Mouse (Mus musculus): ENCODE measurements around the gene Tmem150c. TPM values are rescaled to one million over a fixed set of nuclear protein-coding genes. Genes with fewer than 3 reads are reported as not detected.
A peak's percentile ranks its signal among the peaks of the same experiment; 100 is the strongest.

The Tmem150c gene
- polyA plus RNA-seq, 1 experiment: not detected

DNA sequence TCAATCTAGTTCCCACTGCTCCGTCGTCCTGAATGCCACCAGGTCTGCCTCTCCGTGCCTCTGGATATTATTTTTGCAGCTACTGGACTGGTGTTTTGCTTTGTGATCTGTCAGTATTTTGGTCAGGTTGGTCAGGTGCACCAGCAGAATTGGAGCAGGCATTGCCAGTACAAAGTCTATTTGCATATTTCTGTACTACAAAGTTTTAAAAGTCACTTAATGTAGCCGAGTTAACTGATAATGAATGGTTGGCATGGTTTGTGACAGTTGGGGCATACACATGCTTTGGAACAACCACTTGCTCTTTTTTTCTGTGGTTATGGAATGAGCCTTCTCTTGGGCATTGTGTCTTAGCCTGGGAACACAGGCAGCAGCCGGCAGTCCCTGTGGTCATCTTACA is 115.0 kb downstream of the Tmem150c start:
- H3K4me3 ChIP-seq (ENCODE audit: insufficient read depth, low read length): no peak overlapping the region
- TF ChIP-seq POLR2A (IDR thresholded peaks at IDR 0.05; ENCODE audit: borderline replicate concordance, low read depth, low read length): no peak
- TF ChIP-seq CTCF (IDR thresholded peaks at IDR 0.05; ENCODE audit: low read depth, low read length): no peak
- H3K27ac ChIP-seq (ENCODE audit: insufficient read depth, low read depth, low read length): no peak overlapping the region
- H3K4me1 ChIP-seq (ENCODE audit: control insufficient read depth, insufficient read depth, low read length): peaks cover 15% of the 10 kb centered on the region

DNA sequence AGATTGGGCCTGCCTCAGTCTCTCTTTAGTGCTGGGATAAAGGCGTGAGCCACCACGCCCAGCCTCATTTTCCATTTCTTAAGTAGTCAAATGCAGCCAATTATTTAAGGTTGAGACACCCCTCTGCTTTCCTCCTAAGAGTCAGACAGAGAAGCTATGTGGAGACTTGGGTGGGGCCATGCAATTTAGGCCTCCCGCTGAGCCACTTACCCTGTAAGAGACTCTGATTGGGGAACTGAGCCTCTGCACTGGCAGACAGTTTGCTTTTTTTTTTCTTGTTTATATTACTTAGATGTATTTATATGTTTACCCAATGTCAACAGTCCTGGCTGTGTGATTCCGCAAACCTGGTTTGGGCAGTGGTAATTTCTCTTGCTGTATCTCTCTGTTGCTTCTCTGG is 115.6 kb downstream of the Tmem150c start:
- Histone ChIP-seq H3K4me1 (ENCODE audit: control insufficient read depth, insufficient read depth, low read length) (peaks cover 15% of the 10 kb centered on the region), H3K27ac (ENCODE audit: insufficient read depth, low read depth, low read length) (no peak overlapping the region), H3K4me3 (ENCODE audit: insufficient read depth, low read length) (no peak overlapping the region)
- no peak for TF ChIP-seq POLR2A (IDR thresholded peaks at IDR 0.05; ENCODE audit: borderline replicate concordance, low read depth, low read length)
- no peak for TF ChIP-seq CTCF (IDR thresholded peaks at IDR 0.05; ENCODE audit: low read depth, low read length)

DNA sequence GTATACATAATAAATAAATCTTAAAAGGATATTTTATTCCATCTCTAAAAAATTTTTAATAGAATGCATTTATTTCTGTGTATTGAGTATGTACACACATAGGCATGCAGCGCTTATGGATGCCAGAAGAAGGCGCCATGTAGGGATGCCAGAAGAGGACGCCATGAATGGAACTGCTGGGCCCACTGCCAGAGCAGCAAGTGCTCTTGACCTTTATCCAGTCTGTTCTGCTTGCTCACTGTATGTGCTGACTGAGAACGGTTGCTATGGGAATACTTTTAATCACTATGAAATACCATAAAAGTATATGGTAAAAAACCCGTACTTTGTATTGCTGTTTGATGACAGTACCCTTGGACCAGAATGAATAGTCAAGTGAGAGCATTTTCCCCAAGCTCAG is 116.2 kb downstream of the Tmem150c start:
- no peak overlapping the region for H3K27ac ChIP-seq (ENCODE audit: insufficient read depth, low read depth, low read length)
- H3K4me3 ChIP-seq (ENCODE audit: insufficient read depth, low read length): no peak overlapping the region
- TF ChIP-seq POLR2A (IDR thresholded peaks at IDR 0.05; ENCODE audit: borderline replicate concordance, low read depth, low read length) (no peak), CTCF (IDR thresholded peaks at IDR 0.05; ENCODE audit: low read depth, low read length) (no peak)
- peaks cover 15% of the 10 kb centered on the region for H3K4me1 ChIP-seq (ENCODE audit: control insufficient read depth, insufficient read depth, low read length)

DNA sequence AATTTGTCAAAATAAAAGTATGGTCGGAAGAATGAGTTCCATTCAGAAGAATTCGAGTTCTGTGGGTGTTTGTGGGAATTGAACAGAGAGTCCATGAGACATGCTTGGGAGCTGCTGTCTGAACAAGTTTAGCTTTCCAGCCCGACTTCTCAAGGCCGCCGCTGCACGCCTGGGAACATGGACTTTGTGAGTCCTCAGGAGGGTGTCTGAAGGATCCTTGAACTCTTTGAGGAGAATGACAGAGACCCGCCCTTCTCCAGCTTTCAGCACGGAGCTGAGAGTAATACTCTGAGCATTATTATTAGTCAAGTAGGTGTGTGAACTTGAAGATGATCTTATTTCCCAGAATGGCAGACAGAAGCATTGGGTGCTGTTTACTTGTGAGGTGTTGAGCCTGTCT is 117.1 kb downstream of the Tmem150c start:
- no peak overlapping the region for H3K27ac ChIP-seq (ENCODE audit: insufficient read depth, low read depth, low read length)
- no peak overlapping the region for H3K4me3 ChIP-seq (ENCODE audit: insufficient read depth, low read length)
- TF ChIP-seq POLR2A (IDR thresholded peaks at IDR 0.05; ENCODE audit: borderline replicate concordance, low read depth, low read length) (no peak), CTCF (IDR thresholded peaks at IDR 0.05; ENCODE audit: low read depth, low read length) (no peak)
- H3K4me1 ChIP-seq (ENCODE audit: control insufficient read depth, insufficient read depth, low read length): peaks cover 14% of the 10 kb centered on the region

DNA sequence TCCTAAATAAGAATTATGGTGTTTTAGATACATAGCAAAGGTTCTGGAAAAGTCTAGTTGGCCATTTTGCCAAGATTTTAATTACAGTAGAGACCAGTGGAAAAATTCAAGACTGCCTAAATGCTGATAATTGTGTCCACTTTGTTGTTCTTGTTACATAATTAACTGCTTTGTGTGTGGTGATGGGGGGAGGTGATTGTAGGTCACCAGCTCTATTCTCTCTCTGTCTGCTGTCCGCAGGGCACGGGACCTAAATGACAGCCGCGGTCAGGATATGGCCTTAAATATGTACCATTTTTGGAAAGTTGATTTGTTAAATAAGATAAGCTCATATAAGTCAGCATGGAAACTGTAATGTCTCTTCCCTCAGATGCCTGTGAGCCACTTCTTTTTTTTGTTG is 118.3 kb downstream of the Tmem150c start:
- no peak for TF ChIP-seq CTCF (IDR thresholded peaks at IDR 0.05; ENCODE audit: low read depth, low read length)
- TF ChIP-seq POLR2A (IDR thresholded peaks at IDR 0.05; ENCODE audit: borderline replicate concordance, low read depth, low read length): no peak
- H3K4me1 ChIP-seq (ENCODE audit: control insufficient read depth, insufficient read depth, low read length): peaks cover 14% of the 10 kb centered on the region
- no peak overlapping the region for H3K4me3 ChIP-seq (ENCODE audit: insufficient read depth, low read length)
- no peak overlapping the region for H3K27ac ChIP-seq (ENCODE audit: insufficient read depth, low read depth, low read length)

DNA sequence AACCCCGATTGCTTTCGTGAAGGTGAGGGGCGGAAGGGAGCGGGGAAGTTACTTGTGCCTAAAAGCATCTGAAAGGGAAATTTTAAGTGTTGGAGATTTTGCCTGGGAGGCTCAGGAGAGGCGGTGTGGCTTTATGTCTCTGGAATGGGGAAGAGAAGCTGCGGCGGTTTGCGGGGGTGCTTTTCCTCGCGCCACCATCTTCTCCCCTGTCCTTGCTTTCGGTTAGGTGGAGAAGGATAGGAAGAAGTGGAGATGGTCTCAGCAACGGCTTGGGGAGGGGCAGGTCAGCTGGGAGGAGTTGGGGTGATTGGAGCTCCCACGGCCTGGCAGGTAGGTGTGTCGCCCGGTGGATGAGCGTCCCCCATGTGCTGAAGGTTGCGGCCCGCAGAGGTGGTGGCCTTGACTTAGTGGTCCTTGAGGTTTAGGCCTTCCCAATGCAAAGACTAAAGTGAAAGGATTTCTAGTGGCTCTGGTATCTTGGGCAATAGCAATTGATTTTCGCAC is 119.3 kb downstream of the Tmem150c start:
- Histone ChIP-seq H3K4me1 (ENCODE audit: control insufficient read depth, insufficient read depth, low read length) (peaks cover 14% of the 10 kb centered on the region), H3K27ac (ENCODE audit: insufficient read depth, low read depth, low read length) (peak overlapping the region; percentile 68), H3K4me3 (ENCODE audit: insufficient read depth, low read length) (peak overlapping the region; percentile 99)
- no peak for TF ChIP-seq POLR2A (IDR thresholded peaks at IDR 0.05; ENCODE audit: borderline replicate concordance, low read depth, low read length)
- TF ChIP-seq CTCF (IDR thresholded peaks at IDR 0.05; ENCODE audit: low read depth, low read length): no peak

DNA sequence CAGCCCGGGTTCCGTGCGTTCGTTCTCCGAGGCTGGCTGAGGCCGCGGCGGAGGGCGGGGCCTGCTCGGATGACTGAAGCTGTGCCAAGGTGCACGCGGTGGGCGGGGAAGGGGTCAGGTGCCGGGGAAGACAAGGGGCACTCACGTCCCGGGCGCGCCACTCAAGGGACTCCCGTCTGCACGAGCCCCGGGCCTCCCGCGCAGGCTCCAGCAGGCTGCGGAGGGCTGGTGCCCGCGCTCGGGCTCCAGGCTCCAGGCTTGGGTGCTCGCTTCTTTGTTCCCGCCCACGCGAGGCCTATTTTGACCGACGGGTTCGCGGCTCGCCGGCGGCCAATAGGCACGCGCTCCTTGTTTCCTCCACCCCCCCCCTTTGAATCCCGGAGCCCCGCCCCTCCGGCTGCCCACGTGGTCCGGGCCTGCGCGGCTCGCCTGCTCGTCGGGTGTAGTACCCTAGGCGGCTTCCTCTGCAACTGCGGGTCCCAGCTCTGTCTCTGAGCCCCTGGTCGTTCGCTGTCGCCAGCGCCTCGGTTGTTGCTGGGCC is 119.9 kb downstream of the Tmem150c start, which contains the start of the genes Hnrnpdl and Enoph1:
Gene Hnrnpdl, minus strand, starts transcription at position 63 of the 541 bp plus-strand sequence.
Gene Enoph1, plus strand, starts transcription at position 384 of the 541 bp plus-strand sequence.
- Histone ChIP-seq H3K27ac (ENCODE audit: insufficient read depth, low read depth, low read length) (peak within 1 kb of the TSS; percentile 89), H3K4me3 (ENCODE audit: insufficient read depth, low read length) (peak within 1 kb of the TSS; percentile 99), H3K4me1 (ENCODE audit: control insufficient read depth, insufficient read depth, low read length) (peaks cover 16% of the 10 kb centered on the region)
- no peak for TF ChIP-seq POLR2A (IDR thresholded peaks at IDR 0.05; ENCODE audit: borderline replicate concordance, low read depth, low read length)
- no peak for TF ChIP-seq CTCF (IDR thresholded peaks at IDR 0.05; ENCODE audit: low read depth, low read length)

DNA sequence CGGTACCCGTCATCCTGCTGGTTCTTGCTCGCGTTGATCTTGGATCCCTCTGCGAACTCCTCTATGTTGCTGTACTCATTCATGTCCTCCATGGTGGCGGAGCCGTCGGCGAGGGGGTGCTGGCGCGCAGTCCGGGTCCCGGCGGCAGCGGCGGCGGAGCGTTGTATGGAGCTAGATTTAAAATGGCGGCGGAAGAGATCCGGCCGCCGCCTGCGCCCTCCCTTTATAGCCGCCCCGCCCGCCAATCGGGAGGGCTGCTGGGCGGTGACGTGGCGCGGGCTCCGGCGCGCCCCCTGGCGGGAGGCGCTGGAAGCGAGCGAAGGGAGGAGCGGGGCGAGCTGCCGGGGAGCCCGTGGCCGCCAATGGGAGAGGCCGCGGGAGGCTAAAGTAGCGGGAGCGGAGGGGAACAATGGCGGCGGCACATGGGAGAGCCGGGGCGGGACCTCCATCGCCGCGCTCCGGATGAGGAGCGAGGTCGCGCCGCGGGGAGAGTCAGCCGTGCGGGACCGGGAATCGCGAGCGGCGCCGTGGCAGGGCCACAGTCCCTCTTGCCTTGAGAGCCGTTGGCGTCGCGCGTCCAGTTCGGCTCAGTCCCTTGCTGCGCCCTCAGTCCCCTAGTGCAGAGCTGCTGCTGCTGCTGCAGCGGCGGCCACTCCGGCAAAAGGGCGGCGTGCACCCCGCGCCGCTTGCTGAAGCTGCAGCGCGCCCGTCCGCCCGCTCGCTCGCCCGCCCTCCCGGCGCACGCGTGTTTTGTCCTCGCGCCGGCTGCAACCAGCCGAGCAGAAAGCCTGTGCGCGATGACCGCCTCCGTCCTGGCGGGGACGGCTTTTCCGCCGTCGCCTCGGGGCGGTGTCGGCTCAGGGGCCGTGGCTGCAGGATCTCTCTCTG is 120.7 kb downstream of the Tmem150c start:
- peak overlapping the region; percentile 89 for H3K27ac ChIP-seq (ENCODE audit: insufficient read depth, low read depth, low read length)
- TF ChIP-seq POLR2A (IDR thresholded peaks at IDR 0.05; ENCODE audit: borderline replicate concordance, low read depth, low read length) (peak; percentile 41; the same call in 1 of the 2 replicates), CTCF (IDR thresholded peaks at IDR 0.05; ENCODE audit: low read depth, low read length) (no peak)
- H3K4me1 ChIP-seq (ENCODE audit: control insufficient read depth, insufficient read depth, low read length): peaks cover 15% of the 10 kb centered on the region
- peak overlapping the region; percentile 99 for H3K4me3 ChIP-seq (ENCODE audit: insufficient read depth, low read length)

DNA sequence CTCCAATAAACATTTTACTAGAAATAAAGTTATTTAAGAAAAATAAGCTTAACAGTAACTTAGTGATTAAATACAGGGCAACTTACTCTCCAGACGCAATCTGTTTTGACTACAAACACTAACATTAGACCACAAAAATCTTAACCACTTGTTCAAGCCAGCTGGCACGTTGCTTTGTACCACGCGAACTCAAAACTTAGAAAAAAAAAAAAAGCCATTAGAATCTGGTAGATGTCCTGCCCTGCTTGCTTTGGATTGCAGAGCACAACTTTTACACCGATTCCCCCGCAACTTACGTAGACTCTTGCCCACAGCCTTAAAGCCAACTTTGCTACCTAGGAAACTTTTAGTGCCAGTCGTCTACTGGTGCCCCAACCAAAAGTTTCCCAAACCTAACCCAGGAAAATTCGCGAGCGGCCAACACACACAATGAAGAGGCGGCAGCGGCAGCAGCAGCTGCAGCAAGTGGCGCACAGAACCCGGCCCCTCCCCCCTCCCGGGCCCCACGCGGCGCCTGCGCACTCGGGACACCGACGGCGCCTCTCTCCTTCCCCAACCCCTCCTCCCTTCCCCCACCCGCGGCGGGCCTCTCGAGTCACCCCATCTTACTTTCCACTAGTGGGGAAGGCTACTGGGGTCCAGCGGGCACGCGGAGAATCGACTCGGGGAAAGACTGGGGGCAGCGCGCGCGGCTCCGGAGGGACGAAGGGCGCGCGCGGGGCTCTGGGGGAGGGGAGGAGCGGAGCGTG is 121.5 kb downstream of the Tmem150c start:
- Histone ChIP-seq H3K27ac (ENCODE audit: insufficient read depth, low read depth, low read length) (peak overlapping the region; percentile 89), H3K4me3 (ENCODE audit: insufficient read depth, low read length) (peak overlapping the region; percentile 94), H3K4me1 (ENCODE audit: control insufficient read depth, insufficient read depth, low read length) (peaks cover 13% of the 10 kb centered on the region)
- no peak for TF ChIP-seq POLR2A (IDR thresholded peaks at IDR 0.05; ENCODE audit: borderline replicate concordance, low read depth, low read length)
- no peak; the same call in 1 of the 2 replicates for TF ChIP-seq CTCF (IDR thresholded peaks at IDR 0.05; ENCODE audit: low read depth, low read length)
